Mouse (Mus musculus) kidney, embryonic 16.5 days (tissue): ENCODE data around the gene Samd8. TPM values are rescaled to one million over a fixed set of nuclear protein-coding genes. Genes with fewer than 3 reads are reported as not detected.

ENCODE experiments used
- ATAC-seq: fragments of 200-750 bp; cut with Nextera tagmentation; 2 replicates; pipeline ENCODE4 v1.8.0; 2017; ENCODE audit warnings: moderate TSS enrichment; ENCODE audit not compliant: low FRiP score, low TSS enrichment
- H3K27ac ChIP-seq: fragments of 300-500 bp; sonication (generic); 2 replicates; pipeline ENCODE4 v1.5.1; 2014; ENCODE audit warnings: low read length
- H3K27me3 ChIP-seq: fragments of 300-500 bp; sonication (generic); 2 replicates; pipeline ENCODE4 v1.6.1; 2014; ENCODE audit warnings: low read length, control low read depth, mixed read lengths; ENCODE audit not compliant: insufficient read depth
- H3K36me3 ChIP-seq: fragments of 300-500 bp; sonication (generic); 2 replicates; pipeline ENCODE4 v1.6.1; 2014; ENCODE audit warnings: low read length, control low read depth, mixed read lengths; ENCODE audit not compliant: insufficient read depth
- H3K4me1 ChIP-seq: fragments of 300-500 bp; sonication (generic); 2 replicates; pipeline ENCODE4 v1.6.1; 2014; ENCODE audit warnings: low read length, control low read depth, mixed read lengths; ENCODE audit not compliant: insufficient read depth
- H3K4me2 ChIP-seq: fragments of 300-500 bp; sonication (generic); replicated peaks from 2 replicates; pipeline ENCODE4 v1.6.1; 2014; ENCODE audit warnings: low read depth, low read length
- H3K4me3 ChIP-seq: fragments of 300-500 bp; sonication (generic); 2 replicates; pipeline ENCODE4 v1.5.1; 2014; ENCODE audit warnings: mild to moderate bottlenecking, low read length
- H3K9ac ChIP-seq: fragments of 300-500 bp; sonication (generic); replicated peaks from 2 replicates; pipeline ENCODE4 v1.6.1; 2014; ENCODE audit warnings: low read length
- H3K9me3 ChIP-seq: fragments of 300-500 bp; sonication (generic); 2 replicates; pipeline ENCODE4 v1.6.1; 2016; ENCODE audit warnings: low read length, control low read depth
- WGBS: fragments of 180-500 bp; shearing (Covaris S2); extraction: QIAGEN DNeasy Blood & Tissue Kit; methylation state at CpG from one replicate; pipeline ENCODE4 v1.1.7; 2014; 5-methylcytosine and 5-hydroxymethylcytosine counted together
- polyA plus RNA-seq: library from polyadenylated mRNA; unstranded; fragments of >200 nt; fragmentation: Nextera tagmentation; extraction: Ambion mirVana; gene quantifications from 2 replicates; pipeline ENCODE4 v1.2.1, GENCODE M21; 2015

Samd8 gene
- polyA plus RNA-seq, 1 experiment from 2014 or later, result 8.7 TPM

DNA sequence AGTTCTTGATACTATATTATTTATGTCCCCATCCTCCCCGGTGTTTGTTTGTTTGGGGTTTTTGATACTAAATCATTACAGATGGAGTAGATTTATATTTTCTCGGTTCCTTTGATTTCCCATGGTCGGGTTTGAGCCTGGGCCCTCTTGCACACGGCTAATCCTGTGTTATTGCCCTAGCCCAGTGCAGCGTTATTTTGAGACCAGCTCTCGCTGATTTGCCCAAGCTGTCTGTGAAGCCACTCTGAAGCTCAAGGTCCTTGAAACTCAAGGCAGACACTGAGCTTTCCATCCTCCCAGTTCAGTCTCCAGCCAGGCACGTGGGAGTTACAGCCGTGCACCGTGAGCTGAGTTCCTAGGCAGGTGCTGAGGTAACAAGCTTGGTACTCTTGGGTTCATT lies 11.2 kb downstream of the Samd8 start:
- 65% methylated on average over 9 of the region's 9 CpGs for WGBS

DNA sequence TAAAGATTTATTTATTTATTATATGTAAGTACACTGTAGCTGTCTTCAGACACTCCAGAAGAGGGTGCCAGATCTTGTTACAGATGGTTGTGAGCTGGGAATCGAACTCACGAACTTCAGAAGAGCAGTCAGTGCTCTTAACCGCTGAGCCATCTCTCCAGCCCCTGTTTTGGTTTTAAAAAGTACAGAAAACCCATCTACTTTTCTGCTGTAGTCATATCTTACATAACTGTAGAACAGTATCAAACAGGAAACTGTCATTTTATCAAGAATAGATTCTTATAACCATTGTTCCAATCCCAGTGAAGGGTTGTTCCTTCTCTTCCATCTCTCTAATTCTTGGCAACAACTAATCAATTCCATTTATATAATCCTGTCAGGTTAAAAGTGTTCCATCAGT lies 13.4 kb downstream of the Samd8 start:
- Histone ChIP-seq H3K4me3 (no peak overlapping the region), H3K4me1 (peaks cover 7% of the 10 kb centered on the region), H3K27me3 (no peaks in the 10 kb centered on the region), H3K9me3 (no peaks in the 10 kb centered on the region), H3K27ac (no peak overlapping the region), H3K36me3 (no peaks in the 10 kb centered on the region), H3K4me2 (no peak overlapping the region), H3K9ac (no peak overlapping the region)
- ATAC-seq, result no peak
- WGBS, result 84% methylated on average over 3 of the region's 3 CpGs

More for the DNA sequence above, 11.2 kb downstream of the Samd8 start:
- Histone ChIP-seq H3K9ac (no peak overlapping the region), H3K36me3 (no peaks in the 10 kb centered on the region), H3K4me3 (no peak overlapping the region), H3K27me3 (no peaks in the 10 kb centered on the region), H3K4me1 (peaks cover 8% of the 10 kb centered on the region), H3K4me2 (no peak overlapping the region), H3K9me3 (no peaks in the 10 kb centered on the region), H3K27ac (no peak overlapping the region)
- no peak for ATAC-seq

DNA sequence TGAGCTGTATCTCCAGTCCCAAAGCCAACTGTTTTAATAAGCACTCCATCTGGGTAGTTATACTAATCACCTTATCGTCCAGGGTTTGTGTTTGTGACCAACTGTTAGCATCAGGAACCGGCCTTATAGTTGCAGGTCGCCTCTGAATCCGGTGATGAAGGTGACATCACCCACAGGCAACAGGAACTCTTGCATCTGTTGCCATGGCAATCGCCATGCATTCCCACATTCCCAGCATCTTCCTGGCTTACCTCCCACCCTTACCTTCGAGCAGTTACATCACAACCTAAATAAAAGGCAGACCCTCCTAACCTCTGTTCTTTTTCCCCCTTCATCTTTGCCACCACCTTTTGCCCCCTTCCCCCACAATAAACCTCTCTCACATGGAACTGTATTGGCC lies 14.3 kb downstream of the Samd8 start:
- no peaks in the 10 kb centered on the region for H3K36me3 ChIP-seq
- 86% methylated on average over 6 of the region's 6 CpGs for WGBS
- H3K27me3 ChIP-seq, result no peaks in the 10 kb centered on the region
- ATAC-seq, result no peak
- peaks cover 7% of the 10 kb centered on the region for H3K4me1 ChIP-seq
- no peak overlapping the region for H3K4me2 ChIP-seq
- no peak overlapping the region for H3K4me3 ChIP-seq
- no peaks in the 10 kb centered on the region for H3K9me3 ChIP-seq
- no peak overlapping the region for H3K27ac ChIP-seq
- no peak overlapping the region for H3K9ac ChIP-seq

DNA sequence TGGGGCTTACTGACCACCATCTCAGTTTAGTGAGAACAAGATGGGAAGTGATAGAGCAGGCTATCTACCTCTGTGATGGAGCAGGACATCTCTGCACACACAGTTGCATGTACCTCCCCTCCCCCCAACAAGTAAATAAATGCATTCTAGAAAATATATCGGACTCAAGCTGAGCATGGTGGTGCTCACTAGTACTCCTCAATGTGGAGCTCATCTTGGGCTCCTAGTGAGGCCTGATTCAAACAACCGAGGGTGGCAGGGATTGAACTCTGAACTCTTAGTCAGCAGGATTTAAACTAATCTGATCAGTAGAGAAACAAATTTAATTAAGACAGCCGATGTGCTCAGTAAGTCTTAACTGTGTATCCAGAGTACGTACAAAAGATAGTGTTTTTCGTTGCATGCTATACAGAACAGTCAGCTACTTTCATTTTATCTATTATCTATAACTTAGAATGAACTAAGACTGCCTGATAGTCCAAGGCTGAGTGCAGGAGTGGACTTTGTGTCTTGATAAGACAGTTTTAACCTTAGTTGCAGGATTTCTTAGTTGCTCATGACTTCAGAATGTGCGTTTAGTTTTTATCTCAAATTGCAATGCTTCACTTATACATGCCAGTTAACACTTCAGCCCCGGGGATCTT lies 15.5 kb downstream of the Samd8 start:
- H3K4me3 ChIP-seq, result no peak overlapping the region
- no peaks in the 10 kb centered on the region for H3K9me3 ChIP-seq
- peaks cover 7% of the 10 kb centered on the region for H3K4me1 ChIP-seq
- H3K27me3 ChIP-seq, result no peaks in the 10 kb centered on the region
- H3K4me2 ChIP-seq, result no peak overlapping the region
- 80% methylated on average over 7 of the region's 7 CpGs for WGBS
- no peaks in the 10 kb centered on the region for H3K36me3 ChIP-seq
- no peak for ATAC-seq
- no peak overlapping the region for H3K9ac ChIP-seq
- H3K27ac ChIP-seq, result no peak overlapping the region

DNA sequence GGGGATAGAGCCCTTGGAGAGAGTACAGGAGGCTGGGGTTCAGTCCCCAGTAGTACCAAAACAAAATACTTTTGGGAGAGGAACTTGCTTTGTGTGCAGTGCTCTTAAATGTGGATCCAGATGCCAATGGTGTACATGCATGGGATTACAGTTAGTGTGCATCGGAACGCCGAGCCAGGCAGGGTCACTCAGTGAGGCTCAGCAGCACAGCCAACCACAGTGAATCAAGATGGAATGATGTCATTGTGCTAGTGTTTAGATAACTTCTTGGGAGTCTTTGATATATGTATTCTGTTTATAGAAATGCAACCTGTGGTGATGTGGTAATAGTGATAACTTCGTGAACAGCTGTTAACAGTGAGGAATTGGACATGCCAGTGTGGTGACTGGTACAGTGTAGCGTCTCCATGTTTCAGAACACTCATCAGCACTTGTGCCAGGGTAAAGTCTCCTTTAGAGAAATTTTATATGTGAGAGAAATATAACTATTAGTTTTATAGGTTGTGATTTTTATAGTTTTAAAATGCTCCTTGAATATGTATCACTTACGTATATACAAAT lies 16.1 kb downstream of the Samd8 start:
- Histone ChIP-seq H3K4me2 (no peak overlapping the region), H3K36me3 (no peaks in the 10 kb centered on the region), H3K4me1 (peaks cover 6% of the 10 kb centered on the region), H3K4me3 (no peak overlapping the region), H3K27ac (no peak overlapping the region), H3K27me3 (no peaks in the 10 kb centered on the region), H3K9ac (no peak overlapping the region), H3K9me3 (no peaks in the 10 kb centered on the region)
- 89% methylated on average over 6 of the region's 6 CpGs for WGBS
- no peak for ATAC-seq

DNA sequence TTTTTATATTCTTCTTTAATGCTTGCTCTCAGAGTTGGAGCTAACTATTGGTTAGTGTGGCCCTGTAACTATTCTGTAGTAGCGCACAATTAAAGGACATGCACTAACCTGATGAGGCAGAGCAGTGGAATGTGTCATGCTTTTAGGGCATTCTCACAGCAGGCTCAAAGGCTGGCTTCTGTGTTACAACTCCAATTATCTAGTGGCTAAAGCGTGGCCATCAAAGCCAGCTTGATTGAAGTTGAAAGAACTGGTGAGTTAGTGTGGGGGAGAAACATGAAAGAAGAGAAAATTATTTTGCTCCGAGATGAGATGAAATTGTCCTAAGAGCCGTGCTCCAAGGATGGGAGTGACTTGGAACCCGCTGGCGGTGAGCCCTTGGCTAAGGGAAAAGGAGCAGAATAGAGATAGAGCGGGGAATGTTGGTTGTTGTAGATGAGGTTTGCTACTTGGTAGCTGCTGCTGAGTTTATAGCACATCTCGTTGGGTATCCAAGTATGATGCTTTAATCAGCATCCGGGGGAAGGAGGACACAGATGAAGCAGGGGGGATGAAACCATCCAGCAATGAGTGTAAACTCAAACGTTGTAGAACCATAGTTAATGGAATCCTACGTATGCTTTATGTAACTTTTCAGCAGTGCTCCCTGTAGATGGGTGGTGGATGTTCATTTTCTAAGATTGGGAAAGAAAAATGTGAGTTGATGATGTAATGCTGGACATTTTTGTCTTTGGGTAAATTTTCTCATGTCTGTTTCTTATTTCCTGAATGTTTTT lies 22.4 kb downstream of the Samd8 start:
- no peak for ATAC-seq
- H3K27me3 ChIP-seq, result no peaks in the 10 kb centered on the region
- H3K4me3 ChIP-seq, result no peak overlapping the region
- no peak overlapping the region for H3K27ac ChIP-seq
- peaks cover 3% of the 10 kb centered on the region; the same call in 1 of the 2 replicates for H3K4me1 ChIP-seq
- 79% methylated on average over 11 of the region's 11 CpGs for WGBS
- H3K4me2 ChIP-seq, result no peak overlapping the region
- H3K9ac ChIP-seq, result no peak overlapping the region
- H3K9me3 ChIP-seq, result no peaks in the 10 kb centered on the region
- H3K36me3 ChIP-seq, result peaks cover 11% of the 10 kb centered on the region

DNA sequence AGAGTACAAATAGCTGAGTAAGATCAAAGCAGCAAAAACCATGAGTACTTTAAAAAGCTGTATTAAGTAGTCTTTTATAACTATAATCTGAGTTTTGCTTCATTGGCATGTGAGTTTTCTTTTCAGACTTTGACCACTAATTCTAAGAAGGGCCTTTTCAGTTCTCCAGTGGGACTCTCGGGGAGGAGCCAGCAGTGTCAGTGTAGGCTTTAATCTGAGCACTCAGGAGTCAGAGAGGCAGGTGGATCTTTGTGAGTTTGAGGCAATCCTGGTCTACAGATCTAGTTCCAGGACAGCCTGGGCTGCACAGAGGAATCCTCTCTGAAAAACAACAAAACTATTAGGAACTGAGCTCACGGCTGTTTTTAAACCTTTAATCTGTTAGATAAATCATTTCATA lies 23.6 kb downstream of the Samd8 start:
- no peak overlapping the region for H3K9ac ChIP-seq
- H3K27ac ChIP-seq, result no peak overlapping the region
- WGBS, result 56% methylated on average over 2 of the region's 2 CpGs
- no peak overlapping the region for H3K4me3 ChIP-seq
- H3K27me3 ChIP-seq, result no peaks in the 10 kb centered on the region
- H3K9me3 ChIP-seq, result 0 out of 2 replicates have a peak, but pooled peaks cover 2% of the 10 kb centered on the region
- ATAC-seq, result no peak
- H3K4me2 ChIP-seq, result no peak overlapping the region
- no peaks in the 10 kb centered on the region for H3K4me1 ChIP-seq
- H3K36me3 ChIP-seq, result peaks cover 16% of the 10 kb centered on the region

DNA sequence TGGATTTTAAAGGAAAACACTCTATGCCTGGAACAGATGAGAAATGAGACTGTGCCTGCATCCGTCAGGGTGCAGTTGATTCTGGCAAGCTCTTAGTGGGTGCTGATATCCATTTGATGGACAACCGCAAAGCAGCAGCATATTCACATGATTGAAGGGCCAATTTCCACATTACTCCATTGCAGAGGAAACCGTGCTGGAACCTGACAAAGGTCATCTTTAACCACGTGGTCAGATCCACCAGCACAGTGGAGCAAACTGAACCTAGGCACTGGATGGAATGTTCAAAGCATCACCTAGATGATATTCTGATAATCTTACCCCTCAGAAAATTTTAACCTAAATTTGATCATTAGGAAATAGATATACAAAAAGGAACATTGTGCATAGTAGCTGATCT lies 25.9 kb downstream of the Samd8 start:
- no peak for ATAC-seq
- H3K27me3 ChIP-seq, result no peaks in the 10 kb centered on the region
- H3K36me3 ChIP-seq, result peaks cover 31% of the 10 kb centered on the region
- no peak overlapping the region for H3K9ac ChIP-seq
- H3K4me1 ChIP-seq, result no peaks in the 10 kb centered on the region
- 95% methylated on average over 4 of the region's 4 CpGs for WGBS
- H3K27ac ChIP-seq, result no peak overlapping the region
- 0 out of 2 replicates have a peak, but pooled peaks cover 2% of the 10 kb centered on the region for H3K9me3 ChIP-seq
- no peak overlapping the region for H3K4me3 ChIP-seq
- no peak overlapping the region for H3K4me2 ChIP-seq

DNA sequence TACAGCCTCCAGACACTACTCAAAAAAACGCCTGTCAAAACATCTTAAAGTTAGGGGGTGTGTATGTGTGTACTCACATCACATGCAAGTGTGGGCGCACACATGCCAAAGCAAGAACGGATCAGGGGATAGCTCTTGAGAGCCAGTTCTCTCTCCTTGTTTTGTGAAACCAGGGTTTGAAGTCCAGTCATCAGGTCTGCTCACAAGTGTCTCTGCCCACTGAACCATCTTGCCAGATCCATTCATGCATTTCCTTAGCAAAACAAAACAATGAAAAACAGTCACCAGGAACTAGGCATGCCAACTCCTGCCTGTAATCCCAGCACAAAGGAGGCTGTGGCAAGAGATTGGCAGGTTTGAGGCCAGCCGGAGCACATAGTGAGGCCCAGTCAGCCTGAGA lies 36.2 kb downstream of the Samd8 start:
- peak overlapping the region; percentile 69; the same call in 1 of the 2 replicates for H3K27ac ChIP-seq
- 0 out of 2 replicates have a peak, but pooled peaks have one; percentile 67 for ATAC-seq

DNA sequence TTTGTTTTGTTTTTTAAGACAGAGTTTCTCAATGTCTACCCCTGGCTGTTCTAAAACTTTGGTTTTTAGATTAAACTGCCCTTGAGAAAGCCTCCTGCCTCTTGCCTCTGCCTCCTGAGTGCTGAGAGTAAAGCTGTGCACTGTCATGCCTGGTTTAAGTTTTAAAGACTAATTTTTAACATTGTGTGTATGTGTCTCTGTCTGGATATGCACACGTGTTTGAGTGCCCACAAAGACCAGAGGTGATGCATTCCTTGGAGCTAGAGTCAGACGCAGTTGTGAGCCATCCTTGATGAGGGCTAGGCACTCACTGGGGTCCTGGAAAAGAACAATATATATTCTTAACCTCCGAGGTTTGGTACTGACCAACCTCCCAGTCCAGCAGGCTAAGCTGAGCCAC lies 37.0 kb downstream of the Samd8 start:
- H3K9me3 ChIP-seq, result no peaks in the 10 kb centered on the region
- H3K27ac ChIP-seq, result 0 out of 2 replicates have a peak overlapping the region, but pooled peaks have one; percentile 20
- 66% methylated on average over 3 of the region's 3 CpGs for WGBS
- H3K9ac ChIP-seq, result no peak overlapping the region
- H3K4me2 ChIP-seq, result no peak overlapping the region
- H3K4me3 ChIP-seq, result no peak overlapping the region
- peak; percentile 71 for ATAC-seq
- H3K27me3 ChIP-seq, result no peaks in the 10 kb centered on the region
- H3K36me3 ChIP-seq, result peaks cover 14% of the 10 kb centered on the region
- H3K4me1 ChIP-seq, result 0 out of 2 replicates have a peak, but pooled peaks cover 3% of the 10 kb centered on the region

More for the DNA sequence above, 36.2 kb downstream of the Samd8 start:
- Histone ChIP-seq H3K4me3 (no peak overlapping the region), H3K36me3 (peaks cover 11% of the 10 kb centered on the region), H3K9me3 (no peaks in the 10 kb centered on the region), H3K4me2 (no peak overlapping the region), H3K27me3 (no peaks in the 10 kb centered on the region), H3K9ac (no peak overlapping the region), H3K4me1 (0 out of 2 replicates have a peak, but pooled peaks cover 3% of the 10 kb centered on the region)
- WGBS, result 83% methylated on average over 4 of the region's 4 CpGs
